Mouse (Mus musculus) frontal cortex, postnatal 14 days (tissue): ENCODE measurements around the gene Coil.

ENCODE experiments used
- DNase-seq, 2 experiments: peaks; one replicate each; pipeline ENCODE4 v3.0.0; 2022; ENCODE audit warnings: low spot score in 2 of 2

The Coil gene

DNA sequence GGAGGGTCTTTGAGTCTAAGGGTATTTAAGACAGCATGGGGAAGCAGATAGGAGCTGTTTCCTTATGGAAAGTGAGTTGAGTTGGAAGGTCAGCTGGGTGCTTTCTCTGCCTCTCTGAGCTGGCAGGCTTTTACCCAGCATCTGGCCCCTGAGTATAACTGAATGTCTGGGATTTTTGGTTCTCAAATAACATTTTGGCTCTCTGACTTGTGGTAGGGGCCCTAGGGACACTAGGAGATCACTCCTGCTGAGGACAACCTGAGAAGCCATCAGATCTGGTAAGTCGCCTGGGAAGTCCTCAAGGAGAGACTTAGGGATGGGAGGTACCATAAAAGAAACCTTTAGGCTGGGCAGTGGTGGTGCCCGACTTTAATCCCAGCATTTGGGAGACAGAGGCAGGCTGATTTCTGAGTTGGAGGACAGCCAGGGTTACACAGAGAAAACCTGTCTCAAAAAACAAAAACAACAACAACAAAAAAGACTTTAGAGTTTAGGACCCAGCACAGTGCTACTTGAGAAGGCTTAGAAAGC is at the start of gene Coil:
Coil (plus strand) TSS at position 51 of the 531 bp plus-strand sequence.
- no peak for DNase-seq

DNA sequence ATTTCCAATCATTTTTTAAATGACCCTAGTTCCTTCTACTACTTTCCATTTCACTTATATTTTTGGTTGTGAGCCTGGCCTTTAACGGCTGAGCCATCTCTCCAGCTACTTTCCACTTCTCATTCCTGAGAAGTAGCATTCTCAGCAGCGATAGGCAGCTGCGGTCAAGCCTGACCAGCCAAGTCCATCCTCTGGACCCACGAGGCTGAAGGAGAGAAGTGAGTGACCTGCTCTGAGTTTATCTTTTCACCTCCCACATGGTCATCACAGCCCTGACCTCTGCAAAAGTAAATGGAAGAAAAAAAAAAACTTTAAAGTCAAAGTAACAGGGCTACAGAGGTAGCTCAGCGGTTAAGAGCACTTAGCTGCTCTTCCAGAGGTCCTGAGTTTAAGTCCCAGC is 43.5 kb upstream of the Coil start:
- DNase-seq = no peak

DNA sequence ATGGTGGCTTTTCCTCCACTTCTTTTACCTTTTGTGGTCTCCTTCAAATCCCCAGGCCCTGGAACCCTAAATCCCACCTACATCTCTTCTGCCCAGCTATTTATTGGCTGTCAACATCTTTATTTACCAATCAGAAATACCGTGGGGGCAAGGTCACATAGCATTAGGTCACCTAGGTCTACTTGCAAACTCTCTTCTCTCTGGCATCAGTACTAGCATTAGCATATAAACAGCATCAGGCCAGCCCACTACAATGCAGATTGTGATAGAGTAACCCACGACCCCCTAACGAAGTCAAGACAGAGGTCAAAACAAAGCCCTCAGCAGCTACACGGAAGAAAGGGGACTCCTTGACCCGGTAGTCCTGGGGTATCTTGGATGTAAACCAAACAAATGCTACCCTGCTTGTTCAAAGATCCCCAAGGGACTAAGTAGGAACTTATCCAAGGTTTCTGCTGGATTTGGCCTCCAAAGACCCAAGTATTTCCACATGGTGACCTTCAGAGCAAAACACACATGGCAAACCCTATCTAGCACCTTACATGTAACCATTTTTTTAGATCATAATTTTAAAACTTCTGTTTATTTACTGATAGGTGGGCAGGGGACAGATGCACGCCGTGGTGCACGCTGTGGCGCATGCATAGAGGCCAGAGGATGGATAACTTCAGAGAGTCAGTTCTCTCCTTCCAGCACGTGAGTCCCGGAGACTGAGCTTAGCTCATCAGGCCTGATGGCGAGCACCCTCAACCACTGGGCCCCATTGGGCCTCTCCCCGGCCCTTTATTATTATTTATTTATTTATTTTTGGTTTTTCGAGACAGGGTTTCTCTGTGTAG is 38.1 kb upstream of the Coil start:
- DNase-seq = no peak

DNA sequence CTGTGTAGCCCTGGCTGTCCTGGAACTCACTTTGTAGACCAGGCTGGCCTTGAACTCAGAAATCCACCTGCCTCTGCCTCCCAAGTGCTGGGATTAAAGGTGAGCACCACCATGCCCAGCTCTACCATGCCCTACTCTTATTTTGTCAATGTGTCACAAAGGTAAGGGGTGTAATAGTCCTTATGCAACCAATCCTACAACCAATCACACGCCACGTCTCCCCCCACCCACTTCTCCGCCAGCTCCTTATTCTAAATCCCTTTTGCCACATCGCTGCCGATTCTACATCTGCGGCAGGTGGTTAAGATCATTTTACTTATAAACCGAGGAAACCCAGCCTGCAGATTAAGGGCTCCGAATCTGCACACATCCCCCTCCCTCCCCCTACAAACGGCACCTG is 37.0 kb upstream of the Coil start:
- DNase-seq = no peak

DNA sequence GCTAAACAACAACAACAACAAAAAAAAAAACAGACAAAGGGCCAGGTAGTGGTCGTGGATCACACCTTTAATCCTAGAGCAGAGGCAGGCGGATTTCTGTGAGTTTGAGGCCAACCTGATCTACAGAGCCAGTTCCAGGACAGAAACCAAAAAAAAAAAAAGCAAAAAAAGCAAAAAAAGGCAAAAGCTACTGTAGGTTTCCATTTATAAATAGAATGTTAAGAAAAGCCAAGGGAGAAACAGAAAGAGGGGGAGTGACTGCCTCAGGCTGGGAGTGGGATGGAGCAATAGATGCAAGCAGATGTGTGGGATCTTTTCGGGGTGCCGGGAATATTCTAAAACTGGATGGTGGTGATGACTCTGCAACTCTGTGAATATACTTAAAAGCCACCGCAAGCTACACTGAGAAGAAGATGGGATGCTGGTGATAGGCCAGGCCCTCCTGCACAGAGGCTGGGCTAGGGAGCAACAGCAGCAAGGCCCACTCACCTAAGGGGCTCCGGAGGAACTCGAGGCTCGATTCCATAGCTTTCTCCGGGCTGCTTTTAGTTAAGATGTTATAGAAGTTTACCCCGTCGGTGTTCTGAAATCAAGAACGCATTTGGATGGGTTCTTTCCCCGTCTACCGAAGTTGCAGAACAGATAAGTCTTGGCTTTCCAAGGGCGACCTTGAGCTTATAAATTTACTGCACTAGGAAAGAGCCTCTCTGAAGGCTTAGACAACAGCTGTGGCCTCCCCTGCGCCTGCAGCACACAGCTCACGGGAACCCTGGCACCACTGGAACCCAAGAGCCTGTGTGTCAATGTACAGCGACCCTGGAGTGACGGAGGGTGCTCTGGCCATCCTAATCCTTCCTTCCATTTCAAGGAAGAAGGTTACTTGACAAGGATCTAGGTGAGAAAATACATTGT is 35.7 kb upstream of the Coil start:
- peak; percentile 16 to 27 for DNase-seq

DNA sequence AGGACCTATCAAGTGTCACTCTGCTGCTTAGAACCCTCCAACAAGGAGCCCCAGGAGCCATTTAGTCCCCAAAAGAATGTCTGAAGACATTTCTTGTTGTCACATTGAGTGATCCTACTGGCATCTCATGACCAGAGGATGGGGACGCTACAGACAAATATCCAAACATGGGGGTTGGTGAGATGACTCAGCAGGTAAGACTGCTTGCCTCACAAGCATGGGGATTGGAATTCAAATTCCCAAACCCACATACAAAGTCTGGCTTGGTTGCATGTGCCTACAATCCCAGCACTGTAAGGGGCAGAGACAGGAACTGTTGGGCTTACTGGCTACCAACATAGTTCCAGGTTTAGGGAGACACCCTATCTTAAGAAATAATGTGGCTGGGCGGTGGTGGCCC is 32.2 kb upstream of the Coil start:
- DNase-seq = no peak

DNA sequence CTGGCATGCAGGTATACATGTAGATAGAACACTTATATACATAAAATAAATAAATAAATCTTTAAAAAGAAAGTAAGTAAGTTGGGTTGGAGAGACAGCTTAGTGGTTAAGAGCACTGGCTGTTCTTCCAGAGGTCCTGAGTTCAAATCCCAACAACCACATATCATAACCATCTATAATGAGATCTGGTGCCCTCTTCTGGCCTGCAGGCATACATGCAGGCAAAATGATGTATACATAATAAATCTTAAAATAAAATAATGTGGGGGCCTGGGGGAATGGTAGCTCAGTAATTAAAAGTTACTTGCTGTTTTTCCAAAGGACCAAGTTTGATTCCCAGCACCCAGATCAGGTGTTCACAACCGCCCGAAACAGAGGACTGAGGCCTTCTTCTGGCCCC is 31.3 kb upstream of the Coil start:
- DNase-seq = no peak

DNA sequence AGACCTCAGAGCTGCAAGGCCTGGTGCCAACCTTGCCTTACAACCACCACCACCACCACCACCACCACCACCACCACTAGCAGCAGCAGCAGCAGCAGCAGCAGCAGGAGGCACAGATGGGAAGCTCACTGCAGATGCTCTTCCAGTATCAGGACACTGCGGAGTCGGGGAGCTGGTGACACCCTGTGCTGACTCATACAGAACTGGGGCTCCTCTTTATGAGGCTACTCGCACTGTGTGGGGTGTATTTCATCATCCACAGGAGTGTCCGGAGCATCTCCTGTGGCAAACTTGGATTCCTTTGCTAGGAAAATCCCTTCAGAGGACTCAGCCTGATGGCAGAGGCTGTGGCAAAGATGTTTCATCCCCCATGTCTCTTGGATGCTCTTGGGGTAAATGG is 30.4 kb upstream of the Coil start:
- no peak for DNase-seq

DNA sequence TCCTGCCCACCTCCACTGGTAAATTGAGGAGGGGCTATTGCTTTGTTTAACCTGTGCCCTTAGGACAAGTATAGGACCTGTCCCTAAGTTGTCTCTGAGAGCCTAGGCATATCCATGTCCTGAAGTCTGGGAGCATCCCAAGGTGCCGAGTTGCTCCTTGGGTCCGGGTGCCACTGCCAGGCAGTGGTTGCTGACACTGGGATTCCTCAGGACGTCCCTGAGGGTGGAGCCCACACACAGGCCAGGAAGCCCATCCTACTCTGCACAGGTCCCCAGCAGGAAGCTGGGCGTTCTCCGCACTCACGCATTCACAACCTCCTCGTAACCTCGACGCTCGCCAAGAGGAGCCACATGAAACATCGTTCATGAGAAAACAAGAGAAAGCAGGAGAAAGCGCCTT is 28.6 kb upstream of the Coil start:
- DNase-seq = no peak

DNA sequence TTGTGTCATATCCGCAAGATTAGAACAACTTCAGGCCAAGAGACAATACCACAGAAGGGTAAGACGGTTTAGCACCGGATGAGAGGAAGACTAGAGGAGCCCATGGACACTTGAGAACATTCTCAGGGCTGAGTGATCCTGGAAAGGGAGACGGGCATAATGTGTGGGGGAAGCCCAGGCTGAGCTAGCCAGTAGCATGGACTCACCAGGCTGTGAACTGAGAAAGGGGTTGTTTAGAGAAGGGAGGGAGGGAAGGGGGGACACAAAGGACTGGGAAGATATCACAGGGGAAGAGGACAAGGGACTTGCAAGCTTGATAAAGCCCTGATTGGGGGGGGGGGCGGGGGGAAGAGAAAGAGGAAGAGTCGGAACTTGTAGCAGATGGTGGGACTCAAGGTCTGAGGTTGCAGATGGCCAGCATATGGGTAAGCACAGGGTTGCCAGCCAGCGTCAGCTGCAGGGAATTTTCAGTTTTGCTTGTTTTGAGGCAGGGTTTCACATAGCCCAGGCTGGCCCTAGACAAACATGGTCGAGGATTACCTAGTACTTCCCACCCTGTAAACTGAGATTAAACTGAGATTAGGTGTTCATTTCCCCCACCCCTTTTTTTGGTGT is 24.0 kb upstream of the Coil start:
- DNase-seq = no peak

DNA sequence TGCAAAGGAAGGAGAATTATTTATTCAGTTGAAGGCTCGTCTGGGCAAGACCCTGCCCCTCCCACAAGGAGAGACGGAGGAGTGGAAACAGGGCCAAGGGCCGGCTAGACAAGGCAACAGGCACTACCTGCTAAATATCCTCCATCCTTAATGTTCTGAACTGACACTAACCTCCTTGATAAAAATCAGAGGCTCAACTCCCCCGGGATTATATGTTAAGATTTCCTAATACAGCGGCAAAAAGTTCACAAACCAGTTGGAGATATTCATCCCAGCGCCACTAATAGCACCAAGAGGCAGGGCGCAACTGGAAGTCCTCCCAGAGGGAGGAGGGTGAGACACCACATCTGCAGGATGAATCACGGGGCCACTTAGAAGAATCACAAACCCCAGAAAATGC is 21.2 kb upstream of the Coil start:
- no peak for DNase-seq

DNA sequence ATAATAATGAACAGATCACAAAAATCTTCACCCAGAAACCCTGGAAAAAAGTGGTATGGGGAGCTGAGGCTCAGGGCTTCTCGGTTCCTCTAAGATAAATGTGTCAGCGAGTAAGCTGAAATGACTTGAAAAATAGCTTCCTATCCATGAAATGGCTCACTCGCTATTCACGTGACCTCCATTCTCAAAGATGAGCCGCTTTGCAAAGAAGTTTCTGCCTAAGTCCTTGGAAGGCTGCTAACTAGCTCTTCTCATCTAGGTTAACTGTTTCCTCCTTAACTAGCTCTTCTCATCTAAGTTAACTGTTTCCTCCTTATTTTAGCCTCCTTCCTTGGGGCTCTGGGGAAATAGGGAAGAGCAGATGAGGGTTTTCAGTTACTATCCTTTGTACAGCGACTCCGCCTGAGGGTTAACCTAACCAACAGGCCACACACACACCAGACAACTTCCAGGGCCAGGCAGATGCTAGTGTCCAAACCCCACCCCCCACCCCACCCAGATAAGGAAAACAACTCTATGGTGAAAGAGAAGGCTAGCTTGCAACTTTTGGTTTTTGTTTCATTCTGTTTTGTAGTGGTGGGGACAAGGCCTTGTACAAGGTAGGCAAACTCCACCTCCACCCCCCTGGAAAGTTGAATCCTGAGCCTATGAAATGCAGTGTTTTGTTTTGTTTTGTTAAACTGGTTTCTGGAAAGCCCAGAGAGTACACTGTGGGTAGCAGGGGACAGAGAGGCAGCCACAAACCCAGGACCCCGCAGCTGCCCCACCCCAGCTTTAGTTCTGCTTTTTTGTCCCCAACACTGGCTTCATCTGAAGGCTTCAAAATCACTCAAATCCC is 20.0 kb upstream of the Coil start:
- DNase-seq = no peak

DNA sequence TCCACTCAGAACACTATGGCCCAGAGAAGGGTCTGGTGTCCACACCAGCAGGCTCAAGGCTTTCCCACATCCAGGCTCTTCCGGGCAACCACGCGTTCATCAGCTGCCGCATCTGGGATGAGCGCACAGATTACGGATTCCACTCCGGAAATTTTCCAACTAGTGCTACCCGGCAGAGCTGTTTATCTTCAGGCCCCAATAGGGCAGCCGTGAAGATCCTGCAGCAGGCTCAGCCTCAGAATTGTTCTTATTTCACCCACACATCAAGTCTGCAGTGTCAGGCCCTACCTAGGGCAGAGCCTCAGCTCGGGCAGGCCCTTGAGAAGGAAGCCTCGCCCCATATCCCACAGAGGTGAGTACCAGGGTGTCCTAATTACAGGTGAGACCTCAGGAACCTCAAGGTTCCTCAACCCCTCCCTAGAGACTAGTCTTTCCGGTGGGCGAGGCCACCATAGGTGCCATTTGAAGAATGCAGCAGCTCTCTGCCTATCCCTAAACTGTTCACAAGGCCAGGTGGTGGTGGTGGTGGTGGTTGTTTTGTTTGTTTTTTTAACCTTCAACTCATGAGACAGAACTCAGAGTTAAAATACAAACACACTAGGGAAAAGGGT is 19.3 kb upstream of the Coil start:
- no peak for DNase-seq

DNA sequence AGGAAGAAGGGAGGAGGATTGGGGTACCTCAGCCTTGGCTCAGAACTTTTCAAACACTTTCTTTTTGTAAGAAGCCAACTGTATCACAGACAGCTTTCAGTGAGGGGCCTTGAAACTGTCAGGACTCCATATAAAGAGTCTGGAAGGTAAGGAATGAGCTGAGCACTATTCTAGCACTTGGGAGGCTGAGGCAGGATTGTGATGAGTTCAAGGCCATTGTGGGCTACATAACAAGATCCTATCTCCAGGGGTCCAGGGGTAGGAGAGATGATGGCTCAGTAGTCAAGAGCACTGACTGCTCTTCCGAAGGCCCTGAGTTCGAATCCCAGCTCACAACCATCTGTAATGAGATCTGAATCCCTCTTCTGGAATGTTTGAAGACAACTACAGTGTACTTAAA is 18.5 kb upstream of the Coil start:
- DNase-seq = no peak

DNA sequence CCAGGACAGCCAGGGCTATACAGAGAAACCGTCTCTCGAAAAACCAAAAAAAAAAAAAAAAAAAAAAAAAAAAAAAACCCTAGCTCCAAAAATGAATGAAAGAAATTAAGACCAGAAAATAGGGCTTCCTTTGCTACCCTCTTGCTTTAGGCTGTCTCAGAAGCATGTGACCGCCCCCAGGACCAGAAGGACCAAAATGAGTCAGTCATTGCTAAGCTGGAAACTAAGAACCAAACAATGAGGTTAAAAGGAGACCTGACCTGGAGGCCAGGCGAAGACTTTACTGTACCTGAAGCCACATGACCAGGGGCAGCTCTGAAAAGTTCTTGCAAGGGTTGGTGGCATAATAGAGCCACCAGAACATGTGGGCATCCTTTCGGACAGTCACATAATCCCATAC is 17.9 kb upstream of the Coil start:
- no peak for DNase-seq

DNA sequence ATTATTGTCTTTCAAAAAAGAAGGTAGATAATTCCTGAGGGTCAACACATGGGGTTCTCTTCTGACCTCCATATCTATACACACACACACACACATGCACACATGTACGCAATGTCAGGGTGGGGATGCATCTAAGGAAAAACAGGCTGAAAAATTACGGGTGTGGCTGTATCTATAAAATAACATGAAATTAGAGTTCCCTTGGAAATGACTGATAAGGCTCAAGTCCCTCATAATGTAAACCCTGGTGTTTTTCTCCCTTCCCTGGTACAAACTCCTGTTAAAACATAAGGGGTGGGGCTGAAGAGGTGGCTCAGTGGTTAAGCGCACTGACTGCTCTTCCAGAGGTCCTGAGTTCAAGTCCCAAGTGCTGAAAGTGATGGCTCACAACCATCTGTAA is 16.5 kb upstream of the Coil start:
- DNase-seq = no peak

DNA sequence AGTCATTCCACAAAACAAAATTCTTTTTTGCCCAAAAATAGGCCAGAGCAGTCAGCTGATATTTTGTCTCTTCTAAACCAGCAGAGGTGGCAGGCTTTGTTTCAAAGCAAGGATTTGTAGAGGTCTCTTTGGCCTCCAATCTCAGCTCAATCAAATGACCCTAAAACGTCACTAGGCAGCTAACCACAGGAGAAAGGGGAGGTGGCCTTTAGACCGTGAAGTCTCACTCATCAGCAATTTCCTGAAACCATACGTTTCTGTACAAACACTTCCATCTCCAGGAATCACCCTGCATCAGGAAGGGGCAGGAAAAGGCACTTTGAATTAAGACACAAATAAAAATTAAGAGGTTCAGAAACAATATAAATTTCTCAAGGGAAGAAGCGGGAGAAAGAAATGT is 15.2 kb upstream of the Coil start:
- DNase-seq = no peak

DNA sequence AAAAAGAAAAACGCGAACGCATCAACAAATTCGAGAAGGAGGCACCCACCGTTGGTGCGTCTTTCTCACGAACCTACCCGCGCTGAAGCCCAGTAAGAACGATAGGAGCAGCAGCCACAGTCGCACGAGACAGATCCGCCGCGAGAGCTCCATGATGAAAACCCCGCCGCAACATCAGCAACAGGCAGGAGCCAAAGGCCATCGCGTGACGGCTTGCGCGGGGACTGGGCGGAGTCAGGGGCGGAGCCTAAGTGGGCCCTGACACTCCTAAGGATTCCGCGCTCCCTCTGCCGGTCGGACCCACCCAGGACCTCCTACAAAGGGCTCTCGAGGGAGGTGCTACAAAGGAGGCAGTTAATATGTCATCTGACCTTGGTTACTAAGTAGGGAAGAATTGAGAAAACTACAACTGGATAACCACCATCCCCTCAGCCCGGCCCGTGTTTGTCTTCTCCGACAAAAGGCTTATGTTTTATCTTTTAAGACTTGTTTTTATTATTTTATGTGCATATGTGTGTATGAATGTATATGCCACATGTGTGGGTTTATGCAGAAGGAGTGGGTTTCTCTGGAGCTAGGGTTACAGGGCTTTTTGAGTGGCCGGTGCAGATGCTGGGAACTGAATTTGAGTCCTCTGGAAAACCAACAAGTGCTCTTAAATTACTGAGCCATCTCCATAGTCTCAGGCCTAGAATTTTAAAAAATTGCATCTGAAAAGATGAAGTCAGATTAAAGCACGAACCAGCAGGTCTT is 14.7 kb upstream of the Coil start, which contains the start of gene Scpep1:
Scpep1 (minus strand) TSS at position 249 of the 753 bp plus-strand sequence.
- DNase-seq = peak; percentile 91 to 92

DNA sequence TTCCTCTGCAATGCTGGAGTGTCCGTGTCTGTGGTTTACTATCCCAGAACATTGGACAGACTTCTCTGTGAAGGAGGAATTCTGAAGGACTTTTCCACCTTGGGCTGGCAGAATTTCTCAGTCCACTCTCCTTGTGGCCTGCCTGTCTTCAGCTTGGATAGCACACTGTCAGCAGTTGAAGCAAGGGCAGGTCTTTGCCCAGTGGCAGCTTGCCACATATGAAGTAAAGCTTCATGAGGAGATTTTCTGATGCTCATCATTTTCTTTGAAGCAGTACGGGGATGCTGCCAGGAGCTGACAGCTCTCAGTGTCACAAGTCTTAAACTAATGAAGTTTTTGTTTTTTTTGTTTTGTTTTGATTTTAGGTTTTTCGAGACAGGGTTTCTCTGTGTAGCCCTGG is 11.2 kb upstream of the Coil start:
- DNase-seq = no peak

DNA sequence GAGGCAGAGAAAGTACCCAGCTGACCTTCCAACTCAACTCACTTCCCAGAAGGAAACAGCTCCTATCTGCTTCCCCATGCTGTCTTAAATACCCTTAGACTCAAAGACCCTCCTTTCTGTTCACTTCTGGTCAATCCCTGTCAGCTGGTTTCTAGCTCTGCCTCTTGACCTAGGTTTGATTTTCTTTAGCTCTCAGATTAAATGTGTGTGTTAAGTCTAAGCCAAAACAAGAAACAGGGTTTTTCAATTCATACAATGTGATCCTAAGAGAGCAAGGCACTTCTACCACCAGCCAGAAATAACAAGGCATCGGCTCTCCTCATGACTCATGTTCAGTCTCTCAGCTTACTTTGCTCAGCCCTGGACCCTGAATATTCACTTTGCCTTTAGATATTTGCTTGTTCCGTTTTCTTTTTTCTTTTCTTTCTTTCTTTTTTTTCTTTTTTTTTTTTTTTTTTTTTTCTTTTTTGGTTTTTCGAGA is 3.1 kb upstream of the Coil start, which contains the start of gene Elobl:
Elobl (minus strand) TSS at position 51 of the 481 bp plus-strand sequence.
- DNase-seq = no peak
